Mouse (Mus musculus) lung, postnatal 0 days (tissue): ENCODE results near the gene Cyp2t4.

Source experiments
- CTCF ChIP-seq: IDR thresholded peaks from 2 replicates; pipeline ENCODE4 v1.5.1; 2016; ENCODE audit warnings: antibody characterized with exemption, mild to moderate bottlenecking
- EP300 ChIP-seq: IDR thresholded peaks from 2 replicates; pipeline ENCODE4 v1.6.1; 2016; ENCODE audit warnings: antibody characterized with exemption, mild to moderate bottlenecking, control low read depth

- no peak for TF ChIP-seq CTCF
- TF ChIP-seq EP300: no peak
Observed at GRCm38 (mm10) chr7:27167475-27168094, 14.1 kb downstream of the Cyp2t4 start.
